Mouse (Mus musculus) monocyte, adult 2 months (primary cell): ENCODE results near the gene Brf1.
A peak's percentile ranks its signal among the peaks of the same experiment; 100 is the strongest.

Source experiments
- DNase-seq, 2 experiments: peaks; one replicate each; pipeline ENCODE4 v3.0.0; 2022; ENCODE audit warnings: low spot score in 2 of 2, low read depth in 1 of 2

Brf1 gene

DNA sequence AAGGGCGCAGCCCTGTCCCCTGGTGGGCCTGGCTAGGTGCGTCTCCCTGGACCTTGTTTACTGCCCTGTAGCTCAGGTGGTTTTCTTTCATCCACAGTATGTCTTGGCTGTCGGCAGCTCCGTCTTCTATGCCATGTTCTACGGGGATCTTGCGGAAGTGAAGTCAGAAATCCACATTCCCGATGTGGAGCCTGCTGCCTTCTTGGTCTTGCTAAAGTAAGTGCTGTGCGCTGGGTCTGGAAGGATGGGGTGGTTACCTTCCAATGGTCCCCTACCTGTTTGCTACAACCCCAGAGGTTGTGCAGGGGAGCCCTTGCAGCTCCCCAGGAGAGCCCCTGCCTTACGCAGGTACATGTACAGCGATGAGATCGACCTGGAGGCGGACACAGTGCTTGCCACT is 23.3 kb downstream of the Brf1 start:
- DNase-seq, result no peak

DNA sequence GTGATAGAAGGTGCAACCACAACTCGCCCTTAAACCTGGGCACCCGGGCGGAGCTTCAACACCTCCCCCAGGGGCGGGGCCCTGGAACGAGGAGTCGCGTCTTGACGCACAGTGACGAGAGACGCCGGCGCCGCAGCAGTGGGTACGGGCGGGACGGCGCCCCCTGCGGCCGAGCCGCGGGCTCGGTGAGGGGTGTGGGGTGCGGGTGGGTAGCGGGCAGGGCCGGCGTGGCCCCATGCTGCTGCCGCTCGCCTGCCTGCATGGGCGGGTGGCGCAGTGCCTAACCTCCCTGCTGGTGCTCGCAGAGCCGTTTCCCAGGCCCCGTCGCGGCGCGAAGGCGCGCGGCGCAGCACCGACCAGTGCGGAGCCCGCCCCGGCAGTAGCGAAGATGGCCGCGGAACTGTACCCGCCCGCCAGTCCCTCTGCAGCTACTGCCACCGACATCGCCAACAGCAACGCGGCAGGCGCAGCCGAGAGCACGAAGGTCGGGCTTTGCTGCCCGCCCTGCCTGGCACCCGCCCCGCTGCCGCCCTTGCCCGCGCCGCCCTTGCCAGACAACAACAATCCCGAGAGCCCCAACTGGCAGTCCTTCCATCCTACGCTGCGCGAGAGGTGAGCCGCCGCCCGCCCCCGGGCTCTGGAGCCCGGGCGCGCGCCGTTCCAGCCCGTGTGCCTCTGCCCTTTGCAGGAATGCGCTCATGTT is 24.0 kb downstream of the Brf1 start, which contains the start of gene Btbd6:
TSS of gene Btbd6 (plus strand) at position 112 of the 703 bp plus-strand sequence.
- DNase-seq, result peak in 1 of 2 experiments; percentile 24

DNA sequence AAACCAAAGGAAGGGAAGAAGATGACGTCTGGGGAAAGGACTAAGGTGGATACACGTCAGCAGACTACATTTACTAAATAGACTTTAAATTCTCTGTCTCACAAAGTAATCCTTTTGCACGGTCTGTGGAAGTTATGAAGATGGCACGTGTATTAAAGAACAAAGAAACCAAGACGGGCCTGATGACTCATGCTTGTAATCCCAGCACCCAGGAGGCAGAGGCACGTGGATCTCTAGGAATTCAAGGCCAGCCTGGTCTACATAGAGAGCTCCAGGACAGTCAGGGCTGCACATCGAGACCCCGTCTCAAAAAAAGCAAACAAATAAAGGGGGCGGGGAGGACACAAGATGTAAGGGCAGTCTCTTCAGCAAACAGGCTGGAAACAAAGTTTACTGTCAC is 25.8 kb downstream of the Brf1 start:
- DNase-seq, result no peak

DNA sequence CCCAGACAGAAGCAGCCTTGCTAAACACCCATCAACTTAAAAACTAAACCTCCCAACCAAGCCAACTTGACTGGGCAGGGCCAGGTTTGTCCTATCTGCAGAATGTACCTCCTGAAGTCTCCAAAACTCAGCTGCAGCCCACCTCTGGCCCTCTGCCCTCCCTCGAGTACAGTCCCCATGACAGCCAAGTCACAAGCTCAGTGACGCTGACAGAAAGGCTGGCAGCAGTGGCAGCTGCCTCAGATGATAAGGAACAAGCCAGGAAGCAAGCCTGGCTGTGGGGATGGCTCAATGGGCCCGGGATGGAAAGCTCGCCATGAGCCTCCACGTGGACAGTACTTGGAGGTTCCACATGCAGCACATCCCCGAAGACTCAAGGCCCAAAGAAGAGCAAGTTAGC is 30.9 kb downstream of the Brf1 start:
- no peak for DNase-seq

DNA sequence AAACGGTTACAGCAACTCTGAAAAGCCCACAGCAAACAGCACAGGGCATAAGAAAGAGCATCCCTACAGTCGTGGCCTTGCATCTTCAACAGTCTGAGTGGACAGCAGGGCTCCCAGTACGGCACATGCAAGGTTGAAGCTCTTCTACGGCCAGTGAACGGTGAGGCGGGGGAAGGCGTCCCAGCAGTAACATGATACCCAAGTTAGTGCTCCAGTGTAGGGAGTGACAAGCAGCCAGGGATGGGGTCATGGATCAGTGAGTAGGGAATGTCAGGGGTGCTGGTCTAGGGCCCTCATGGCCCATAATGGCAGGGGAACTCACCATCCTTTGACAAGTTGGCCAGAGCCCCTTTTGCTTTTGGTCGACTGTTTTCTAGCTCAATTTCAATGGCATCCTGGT is 31.6 kb downstream of the Brf1 start:
- no peak for DNase-seq

DNA sequence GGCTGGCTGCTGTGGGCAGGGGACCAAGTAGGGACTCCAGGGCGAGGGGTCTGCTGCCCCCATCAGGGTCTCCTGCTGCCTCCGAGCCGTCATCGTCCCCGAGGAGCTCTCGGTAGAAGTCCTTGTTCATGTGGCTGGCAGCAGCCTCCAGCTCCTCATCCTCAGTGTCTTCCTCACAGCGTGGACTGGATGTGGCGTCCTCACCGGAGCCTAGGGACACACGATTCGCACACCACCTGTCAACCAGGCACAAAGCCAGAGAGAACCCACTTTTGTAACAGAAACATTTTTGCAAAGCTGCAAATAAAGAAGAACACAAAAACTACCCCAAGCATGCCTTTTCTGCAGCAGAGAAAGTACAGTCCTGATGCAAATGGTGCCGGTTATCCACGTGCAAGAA is 34.7 kb downstream of the Brf1 start:
- DNase-seq, result no peak

DNA sequence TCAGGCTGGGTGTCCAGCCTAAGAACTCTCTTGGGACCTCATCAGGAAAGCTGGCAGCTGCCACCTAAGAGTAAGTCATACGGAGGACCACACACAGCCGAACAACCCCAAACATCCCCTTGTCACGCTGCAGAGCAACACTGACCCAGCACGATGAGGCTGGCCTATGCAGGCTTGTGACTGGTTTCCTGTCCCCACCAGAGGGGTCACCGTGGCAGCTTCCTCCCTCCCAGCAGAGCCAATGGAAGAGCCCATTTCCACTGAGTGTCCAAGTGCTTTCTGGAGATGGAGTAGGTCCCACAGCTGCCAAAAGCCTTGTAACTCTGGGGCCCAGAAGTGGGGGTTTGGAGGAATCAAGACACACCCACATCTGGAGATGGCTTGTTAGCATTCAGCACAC is 38.6 kb downstream of the Brf1 start:
- DNase-seq, result no peak

DNA sequence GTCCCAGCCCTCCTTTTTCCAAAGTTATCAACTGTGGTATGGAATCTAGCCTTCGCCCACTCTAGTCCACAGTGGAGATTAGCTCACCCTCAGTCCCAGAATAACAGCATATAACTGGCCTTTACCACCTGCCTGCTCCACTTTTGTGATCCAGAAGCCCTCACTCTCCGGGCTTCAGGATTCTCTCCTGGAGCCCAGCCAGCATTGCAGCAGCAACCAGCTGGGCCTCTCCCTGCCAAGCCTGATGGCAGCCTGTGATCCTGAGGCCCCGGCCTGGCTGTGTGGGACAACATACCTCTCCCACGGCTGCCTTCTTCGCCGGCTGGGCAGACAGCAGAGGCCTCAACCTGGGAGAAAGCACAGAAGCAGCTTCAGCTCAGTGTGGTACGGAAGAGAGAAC is 39.1 kb downstream of the Brf1 start:
- no peak for DNase-seq

DNA sequence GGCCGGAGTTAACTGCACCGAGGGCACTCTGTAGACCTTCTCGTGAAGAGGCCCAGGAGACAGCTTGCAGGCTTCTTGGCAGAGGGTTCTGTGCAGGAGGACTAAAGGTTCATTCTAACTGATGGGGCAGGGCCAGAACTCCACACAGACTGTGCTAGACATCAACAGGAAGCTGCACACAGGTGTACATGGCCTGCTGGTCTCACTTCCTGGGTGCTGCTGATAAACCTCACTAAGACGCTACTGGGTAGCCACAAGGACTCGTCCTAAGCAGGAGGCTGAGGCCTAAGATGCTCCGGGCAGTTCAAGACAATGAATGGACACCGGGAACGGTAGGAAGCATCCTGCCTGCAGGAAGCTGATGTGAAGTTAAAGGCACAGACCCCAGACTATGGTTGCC is 41.1 kb downstream of the Brf1 start:
- no peak for DNase-seq

DNA sequence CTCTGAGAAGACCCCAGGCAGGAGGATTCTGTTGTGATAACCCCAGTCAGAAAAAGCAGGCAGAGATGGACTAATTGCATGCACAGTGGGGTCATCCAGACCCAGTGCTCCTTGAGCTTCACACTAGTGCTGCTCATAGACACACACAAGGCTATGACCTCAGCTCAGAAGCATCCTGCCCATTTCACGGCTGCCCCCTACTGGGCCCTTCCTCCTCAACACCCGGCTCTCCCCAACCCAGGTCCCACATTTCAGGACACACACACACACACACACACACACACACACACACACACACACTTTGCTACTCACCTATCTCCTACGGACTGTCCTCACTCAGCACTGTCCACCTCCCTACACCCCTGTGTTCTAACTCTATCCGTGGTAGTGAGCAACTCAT is 42.2 kb downstream of the Brf1 start:
- no peak for DNase-seq

DNA sequence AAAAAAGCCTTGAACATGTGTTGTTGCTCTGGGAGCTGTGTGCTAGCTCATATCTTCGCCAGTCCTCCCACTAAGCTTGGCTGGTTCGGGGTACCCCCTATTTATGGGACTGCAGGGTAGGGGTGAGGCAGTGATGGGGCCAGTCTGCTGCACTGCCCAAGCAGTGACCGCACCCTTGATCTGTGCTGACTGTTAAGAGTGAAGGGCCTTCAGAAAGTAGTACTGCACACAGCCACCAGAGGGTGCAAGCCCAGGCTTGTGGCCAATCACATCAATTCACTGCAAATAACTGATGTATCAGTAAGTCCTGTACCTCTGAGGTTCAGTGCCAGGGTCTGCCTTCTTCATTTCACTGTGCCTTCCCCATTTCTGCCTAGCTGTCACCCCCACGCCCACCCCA is 44.7 kb downstream of the Brf1 start:
- DNase-seq, result peak; percentile 36 to 67

DNA sequence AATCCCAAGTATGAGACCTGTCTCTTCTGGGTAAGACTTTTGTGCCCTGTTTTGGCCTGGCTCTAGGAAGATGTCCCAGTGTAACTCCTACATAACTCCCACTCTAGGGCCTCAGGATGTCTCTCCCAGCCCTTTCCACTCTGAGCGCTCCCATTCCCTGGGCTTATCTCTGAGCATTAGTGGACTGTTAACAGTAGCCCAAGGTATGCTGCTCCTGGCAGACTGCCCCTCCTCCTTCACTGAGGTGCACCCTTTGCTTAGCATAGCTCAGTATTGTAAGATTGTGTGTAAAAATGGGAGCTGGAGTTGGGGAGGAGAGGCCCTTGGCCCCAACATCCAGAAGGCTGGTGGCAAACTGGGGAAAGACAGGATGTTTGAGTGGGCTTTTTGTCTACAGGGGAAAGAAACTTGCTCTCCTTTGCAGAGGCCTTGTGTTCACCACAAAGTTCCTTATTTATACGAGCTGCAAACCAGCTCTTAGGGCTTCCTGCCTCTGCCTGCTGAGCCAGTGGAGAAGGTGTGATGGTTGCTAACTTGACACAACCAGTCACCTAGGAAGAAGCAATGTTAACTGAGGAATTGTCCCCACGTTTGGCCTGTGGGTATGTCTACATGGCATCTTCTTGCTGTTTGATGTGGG is 47.5 kb downstream of the Brf1 start:
- DNase-seq, result no peak

DNA sequence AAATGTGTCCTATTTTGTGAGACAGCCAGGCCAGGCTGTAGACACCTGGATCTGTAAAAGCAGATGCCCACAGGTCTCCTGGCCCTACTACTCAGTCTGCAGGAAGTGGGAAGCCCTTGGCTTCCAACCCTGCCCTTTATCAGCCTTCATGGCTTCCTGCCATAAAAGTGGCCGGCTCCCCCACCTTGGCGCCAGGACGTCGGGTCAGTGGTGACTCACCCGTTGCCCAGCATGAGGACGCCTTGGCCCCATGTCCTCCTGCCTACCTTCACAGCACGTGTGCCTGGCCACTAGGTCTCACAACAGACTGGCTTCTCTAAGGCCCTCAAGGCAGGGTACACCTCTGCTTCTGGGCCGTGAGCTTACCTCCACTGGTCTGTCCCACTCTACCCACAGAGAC is 48.1 kb downstream of the Brf1 start:
- DNase-seq, result no peak

DNA sequence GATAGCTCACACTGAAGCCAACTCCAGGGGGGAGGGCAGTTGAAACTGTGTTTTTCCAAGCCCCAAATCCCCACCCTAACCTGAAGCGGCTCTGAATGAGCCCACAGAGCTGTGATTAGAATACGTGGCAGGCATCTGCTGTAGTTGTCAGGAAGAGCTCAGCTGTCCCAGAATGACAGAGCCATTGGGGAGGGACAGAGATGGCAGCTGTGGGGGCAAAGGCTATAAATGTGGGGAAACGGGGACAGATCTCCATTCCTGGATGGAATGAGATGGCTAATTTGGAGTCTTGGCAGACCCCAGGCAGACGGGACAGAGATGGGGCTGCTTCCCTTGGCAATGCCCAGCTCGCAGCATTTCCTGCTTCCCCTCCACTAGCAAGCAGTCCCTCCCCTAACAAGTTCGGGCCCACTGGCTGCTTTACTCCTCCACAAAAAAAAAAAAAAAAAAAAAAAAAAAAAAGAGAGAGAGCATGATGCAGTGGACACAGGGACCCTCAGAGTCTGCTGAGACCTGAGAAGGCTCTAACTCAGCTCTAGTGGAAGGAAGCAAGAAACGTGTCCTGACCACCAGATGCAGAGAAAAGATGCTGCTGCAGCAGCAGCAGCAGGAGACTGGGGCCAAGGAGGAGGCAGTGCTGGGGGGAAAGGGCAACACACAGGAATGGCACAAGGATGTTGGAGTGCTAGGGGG is 49.2 kb downstream of the Brf1 start:
- DNase-seq, result no peak

DNA sequence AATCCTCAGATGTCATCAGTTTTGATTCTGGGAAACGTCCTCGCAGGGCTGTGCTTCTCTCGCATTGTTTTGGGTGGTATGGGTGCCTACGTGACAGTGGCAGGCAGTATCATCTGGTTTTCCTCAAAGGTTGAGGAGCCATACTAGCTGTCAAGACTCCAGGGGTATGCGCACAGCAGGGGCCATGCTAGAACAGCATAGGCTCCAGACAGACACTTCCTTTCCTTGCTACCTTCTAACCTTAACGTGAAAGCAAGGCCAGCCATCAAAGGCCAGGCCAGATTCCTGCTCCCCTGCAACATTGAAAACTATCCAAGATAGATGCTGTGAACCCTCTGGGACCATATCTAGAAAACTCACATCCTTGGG is 49.8 kb downstream of the Brf1 start:
- no peak for DNase-seq

DNA sequence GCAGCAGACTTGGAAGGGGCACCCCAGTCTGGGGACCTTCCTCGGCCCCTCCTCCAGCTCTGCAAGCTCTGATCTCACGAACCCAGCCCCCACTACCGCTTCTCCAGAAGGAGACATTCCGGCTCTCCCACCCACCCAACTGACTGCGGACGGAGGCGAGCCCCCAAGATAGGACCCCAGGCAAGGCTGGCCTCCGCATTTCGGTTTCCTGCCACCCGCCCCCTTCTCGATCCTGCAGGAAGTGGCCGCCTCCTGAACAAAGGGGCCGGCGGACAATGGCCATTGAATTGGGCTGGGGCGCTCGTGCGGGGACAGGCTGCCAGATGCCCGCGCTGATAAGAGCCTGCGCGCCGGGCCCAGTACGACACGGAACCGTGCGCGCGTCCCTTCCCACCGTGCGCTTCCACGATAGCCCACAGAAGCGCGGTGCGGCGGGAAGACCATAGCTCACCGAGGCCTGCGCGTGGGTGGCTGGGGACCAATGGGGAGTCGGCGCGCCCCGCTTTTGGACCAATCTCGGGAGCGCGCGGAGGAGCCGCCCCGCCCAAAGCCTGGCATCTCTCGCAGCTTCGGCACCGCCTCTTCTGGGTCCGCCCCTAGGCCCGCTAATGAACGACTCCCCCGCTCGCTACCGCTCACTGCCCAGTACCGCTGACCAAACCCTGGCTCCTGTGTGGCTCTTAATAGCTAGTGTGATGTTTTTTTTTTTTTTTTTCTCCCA is 50.3 kb downstream of the Brf1 start:
- peak in 1 of 2 experiments; percentile 33 for DNase-seq

DNA sequence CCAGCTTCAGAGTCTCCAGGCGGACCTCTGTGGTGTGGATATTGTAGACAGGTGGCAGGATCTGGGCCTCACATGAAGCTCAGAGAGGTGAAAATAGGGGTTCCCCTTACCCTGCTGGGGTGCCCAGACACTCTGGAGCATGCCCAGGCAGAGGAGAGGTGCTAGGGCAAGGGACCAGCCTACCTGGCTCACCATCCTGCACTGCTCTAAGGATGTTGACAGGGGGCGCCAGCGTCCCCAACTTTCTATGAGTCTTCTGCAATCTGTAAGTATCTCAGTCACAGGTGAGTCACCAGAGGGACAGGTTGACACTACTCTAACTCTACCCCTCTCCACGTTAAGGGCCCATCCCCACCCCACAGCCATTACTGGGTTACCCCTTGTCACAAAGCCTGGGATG is 53.2 kb downstream of the Brf1 start:
- DNase-seq, result no peak

DNA sequence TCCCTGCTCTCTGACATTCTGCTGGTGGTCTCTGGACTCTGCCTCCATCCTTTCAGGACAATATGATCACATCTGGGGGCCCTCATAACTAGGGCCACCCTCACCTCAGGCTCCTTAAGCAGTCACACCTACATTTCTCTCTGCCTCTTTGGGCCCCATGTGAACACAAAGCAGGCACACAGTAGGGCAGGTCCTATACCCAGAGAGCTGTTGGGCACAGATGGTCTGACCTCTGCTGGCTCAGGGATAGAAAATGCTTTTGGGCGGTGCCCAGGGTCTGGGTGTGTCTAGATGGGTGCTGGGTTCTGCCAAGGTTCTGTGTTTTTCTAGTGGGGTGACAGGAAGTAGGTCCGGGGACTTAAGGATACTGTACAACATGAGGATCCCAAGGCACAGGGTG is 56.8 kb downstream of the Brf1 start:
- DNase-seq, result no peak

DNA sequence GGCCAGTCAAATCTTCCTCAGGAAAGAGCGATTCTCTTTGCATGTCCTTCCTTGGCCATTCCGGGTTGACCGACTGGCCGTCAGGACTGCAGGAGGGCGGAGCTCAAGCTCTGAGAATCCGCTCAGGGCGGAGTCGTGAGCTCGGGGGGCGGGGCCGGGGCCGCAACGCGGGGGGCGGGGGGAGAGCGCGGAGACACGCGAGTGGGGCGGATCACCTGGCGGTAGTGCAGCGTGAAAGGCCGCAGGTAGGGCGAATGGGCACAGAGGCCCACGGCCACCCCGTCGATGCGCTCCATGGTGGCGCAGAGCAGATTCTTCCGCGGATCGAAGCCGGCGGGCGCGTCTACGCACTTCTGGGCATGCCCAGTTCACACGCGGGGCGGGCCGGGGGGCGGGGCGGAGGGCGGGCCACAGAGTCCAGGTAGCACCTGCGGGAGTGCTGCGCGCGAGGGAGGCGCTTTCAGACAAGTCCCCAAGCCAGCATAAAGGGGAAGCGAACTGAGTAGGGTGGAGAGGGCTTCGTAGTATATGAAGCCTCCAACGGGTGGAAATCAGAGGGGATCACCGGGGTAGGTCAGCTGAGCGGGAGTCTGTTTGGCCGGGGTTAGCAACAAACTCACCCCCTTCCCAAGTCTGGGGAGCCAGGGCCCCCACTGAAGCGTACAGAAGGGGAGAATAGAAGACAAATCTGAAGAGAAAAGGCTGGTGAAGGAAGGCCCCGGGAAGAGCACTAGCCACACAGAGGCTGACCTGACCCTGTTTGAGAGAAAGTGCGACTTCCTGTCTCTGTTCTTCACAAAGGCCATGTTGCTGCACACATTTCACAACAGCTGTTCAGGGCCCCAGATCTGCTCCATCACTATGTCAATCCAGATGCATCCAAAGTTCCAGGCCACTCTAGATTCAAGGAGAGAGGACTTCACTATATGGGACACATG is 58.5 kb downstream of the Brf1 start, which contains the start of gene Nudt14:
TSS of gene Nudt14 (minus strand) at position 349 of the 938 bp plus-strand sequence.
- DNase-seq, result peak in 1 of 2 experiments; percentile 61

DNA sequence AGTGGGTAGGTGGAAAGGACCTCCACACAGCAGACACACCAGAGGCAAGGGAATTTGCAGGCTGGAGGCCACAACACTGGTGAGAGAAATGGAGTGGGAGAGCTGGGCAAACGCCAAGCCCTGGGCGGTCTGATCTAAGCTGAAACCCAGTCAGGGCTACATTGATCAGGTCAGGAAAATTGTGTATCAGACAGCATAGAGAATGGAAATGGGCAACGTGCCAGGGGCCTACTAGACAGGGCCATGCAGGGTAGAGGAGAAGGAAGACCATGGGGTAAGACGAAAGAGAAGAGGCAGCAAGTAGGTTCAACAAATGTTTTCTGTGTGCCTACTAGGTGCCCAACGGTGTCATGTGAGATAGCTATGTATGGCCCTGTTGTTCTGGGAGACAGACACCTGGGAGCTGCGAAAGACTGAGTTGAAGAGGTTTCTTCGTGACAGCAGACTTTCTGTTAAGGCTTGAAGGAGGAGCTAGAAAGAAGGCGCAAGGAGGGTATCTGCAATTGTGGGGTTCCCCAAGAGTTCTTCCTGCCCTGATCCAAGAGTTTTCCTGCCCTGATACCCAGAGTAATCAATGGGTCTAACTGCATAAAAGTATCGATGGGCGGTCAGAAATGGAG is 59.2 kb downstream of the Brf1 start:
- no peak for DNase-seq
